Mouse (Mus musculus): ENCODE measurements around the gene Keap1.

GRCm38 (mm10) chr9:21245113-21245487 lies 5.9 kb upstream of the Keap1 start:
- no peak for TF ChIP-seq POLR2A (IDR thresholded peaks at IDR 0.05; ENCODE audit: low read depth, low read length)
- no peak for TF ChIP-seq CTCF (IDR thresholded peaks at IDR 0.05; ENCODE audit: extremely low read depth, insufficient read depth, insufficient read length, insufficient replicate concordance)
